Mouse (Mus musculus) forebrain, embryonic 12.5 days (tissue): Measurements from ENCODE around the gene Zfp799. TPM values are rescaled to one million over a fixed set of nuclear protein-coding genes. Genes with fewer than 3 reads are reported as not detected.
"Not testable (repeated sequence)": the region's sequence is repeated elsewhere in the genome, so short reads cannot be mapped to it uniquely, and the experiment has no call there.

Experiments used
- ATAC-seq: fragments of 200-750 bp; cut with Nextera tagmentation; 2 replicates; pipeline ENCODE4 v1.8.0; 2017; ENCODE audit warnings: moderate TSS enrichment; ENCODE audit not compliant: low FRiP score
- H3K27ac ChIP-seq: fragments of 300-500 bp; sonication (generic); 2 replicates; pipeline ENCODE4 v1.5.1; 2016; ENCODE audit warnings: mild to moderate bottlenecking
- H3K27me3 ChIP-seq: fragments of 300-500 bp; sonication (generic); 2 replicates; pipeline ENCODE4 v1.6.1; 2016; ENCODE audit warnings: mild to moderate bottlenecking
- H3K36me3 ChIP-seq: fragments of 300-500 bp; sonication (generic); replicated peaks from 2 replicates; pipeline ENCODE4 v1.6.1; 2016; ENCODE audit warnings: mild to moderate bottlenecking
- H3K4me1 ChIP-seq: fragments of 300-500 bp; sonication (generic); 2 replicates; pipeline ENCODE4 v1.6.1; 2016
- H3K4me2 ChIP-seq: fragments of 300-500 bp; sonication (generic); 2 replicates; pipeline ENCODE4 v1.6.1; 2016; ENCODE audit warnings: mild to moderate bottlenecking, moderate library complexity
- H3K4me3 ChIP-seq: fragments of 300-500 bp; sonication (generic); replicated peaks from 2 replicates; pipeline ENCODE4 v1.5.1; 2016; ENCODE audit warnings: mild to moderate bottlenecking
- H3K9ac ChIP-seq: fragments of 300-500 bp; sonication (generic); 2 replicates; pipeline ENCODE4 v1.6.1; 2016; ENCODE audit warnings: mild to moderate bottlenecking
- H3K9me3 ChIP-seq: fragments of 300-500 bp; sonication (generic); 2 replicates; pipeline ENCODE4 v1.6.1; 2016
- WGBS: fragments of 180-500 bp; shearing (Covaris S2); methylation state at CpG from one replicate; pipeline ENCODE4 v1.1.7; 2016; 5-methylcytosine and 5-hydroxymethylcytosine counted together
- polyA plus RNA-seq: library from polyadenylated mRNA; unstranded; fragments of >200 nt; fragmentation: Nextera tagmentation; extraction: Ambion mirVana; gene quantifications from 2 replicates; pipeline ENCODE4 v1.2.1, GENCODE M21; 2016

Zfp799 gene
- polyA plus RNA-seq: 17.9 and 18.3 TPM in 2 replicates

GRCm38 (mm10) chr17:32829540-32830417, at the start of gene Zfp799:
Gene Zfp799 (minus strand): TSS chr17:32830261.
- Histone ChIP-seq H3K27ac (peak within 1 kb of the TSS; percentile 75), H3K27me3 (no peaks in the 10 kb centered on the region), H3K4me3 (peak within 1 kb of the TSS; percentile 78), H3K36me3 (peaks cover 16% of the 10 kb centered on the region), H3K4me1 (peaks cover 12% of the 10 kb centered on the region), H3K4me2 (peak within 1 kb of the TSS; percentile 63), H3K9ac (peak within 1 kb of the TSS; percentile 91), H3K9me3 (no peaks in the 10 kb centered on the region)
- peak; percentile 99 for ATAC-seq
- WGBS: 3% methylated on average over 35 of the region's 35 CpGs

GRCm38 (mm10) chr17:32878773-32879172, 48.7 kb upstream of the Zfp799 start:
- WGBS: 94% methylated on average over 11 of the region's 11 CpGs
- Histone ChIP-seq H3K9ac (no peak overlapping the region), H3K27ac (no peak overlapping the region), H3K9me3 (no peaks in the 10 kb centered on the region), H3K27me3 (peaks cover 13% of the 10 kb centered on the region), H3K36me3 (peaks cover 38% of the 10 kb centered on the region), H3K4me2 (no peak overlapping the region), H3K4me1 (no peaks in the 10 kb centered on the region), H3K4me3 (no peak overlapping the region)
- ATAC-seq: no peak

GRCm38 (mm10) chr17:32877471-32878171, 47.6 kb upstream of the Zfp799 start:
- no peak overlapping the region for H3K4me2 ChIP-seq
- no peak for ATAC-seq
- H3K9me3 ChIP-seq: no peaks in the 10 kb centered on the region
- no peak overlapping the region for H3K27ac ChIP-seq
- H3K9ac ChIP-seq: no peak overlapping the region
- peaks cover 13% of the 10 kb centered on the region for H3K27me3 ChIP-seq
- H3K4me3 ChIP-seq: no peak overlapping the region
- WGBS: 19% methylated on average over 22 of the region's 22 CpGs
- peaks cover 26% of the 10 kb centered on the region for H3K36me3 ChIP-seq
- H3K4me1 ChIP-seq: no peaks in the 10 kb centered on the region

- no peak overlapping the region for H3K9ac ChIP-seq
- no peak for ATAC-seq
- H3K27me3 ChIP-seq: peaks cover 11% of the 10 kb centered on the region
- no peak overlapping the region for H3K4me2 ChIP-seq
- 0 out of 2 replicates have a peak, but pooled peaks cover 4% of the 10 kb centered on the region for H3K9me3 ChIP-seq
- no peaks in the 10 kb centered on the region for H3K36me3 ChIP-seq
- 71% methylated on average over 5 of the region's 5 CpGs for WGBS
- H3K27ac ChIP-seq: no peak overlapping the region
- H3K4me3 ChIP-seq: no peak overlapping the region
- H3K4me1 ChIP-seq: no peaks in the 10 kb centered on the region
These were observed 42.6 kb upstream of the Zfp799 start for GRCm38 (mm10) chr17:32872696-32873095.

- H3K27me3 ChIP-seq: peaks cover 6% of the 10 kb centered on the region; the same call in 1 of the 2 replicates
- WGBS: 80% methylated on average over 4 of the region's 4 CpGs
- H3K4me2 ChIP-seq: no peak overlapping the region
- no peak for ATAC-seq
- no peak overlapping the region for H3K9ac ChIP-seq
- H3K9me3 ChIP-seq: 0 out of 2 replicates have a peak, but pooled peaks cover 4% of the 10 kb centered on the region
- H3K36me3 ChIP-seq: no peaks in the 10 kb centered on the region
- no peaks in the 10 kb centered on the region for H3K4me1 ChIP-seq
- no peak overlapping the region for H3K27ac ChIP-seq
- no peak overlapping the region for H3K4me3 ChIP-seq
These were observed 42.0 kb upstream of the Zfp799 start for GRCm38 (mm10) chr17:32872091-32872490.

- no peak overlapping the region for H3K27ac ChIP-seq
- ATAC-seq: no peak
- WGBS: 95% methylated on average over 1 of the region's 1 CpGs
- no peak overlapping the region for H3K4me2 ChIP-seq
- no peak overlapping the region for H3K4me3 ChIP-seq
- H3K9me3 ChIP-seq: 0 out of 2 replicates have a peak, but pooled peaks cover 4% of the 10 kb centered on the region
- 0 out of 2 replicates have a peak, but pooled peaks cover 1% of the 10 kb centered on the region for H3K27me3 ChIP-seq
- no peaks in the 10 kb centered on the region for H3K4me1 ChIP-seq
- no peak overlapping the region for H3K9ac ChIP-seq
- no peaks in the 10 kb centered on the region for H3K36me3 ChIP-seq
These were observed 41.4 kb upstream of the Zfp799 start for GRCm38 (mm10) chr17:32871483-32871882.

GRCm38 (mm10) chr17:32867266-32867665, 37.2 kb upstream of the Zfp799 start:
- not testable (repeated sequence) for H3K27ac ChIP-seq, H3K4me3 ChIP-seq, ATAC-seq, H3K4me2 ChIP-seq, H3K27me3 ChIP-seq, H3K9me3 ChIP-seq, H3K4me1 ChIP-seq, H3K36me3 ChIP-seq, H3K9ac ChIP-seq
- WGBS: 72% methylated on average over 4 of the region's 7 CpGs

- not testable (repeated sequence) for H3K27me3 ChIP-seq, ATAC-seq
- 66% methylated on average over 3 of the region's 6 CpGs for WGBS
These were observed 26.7 kb upstream of the Zfp799 start for GRCm38 (mm10) chr17:32856713-32857112.

GRCm38 (mm10) chr17:32851581-32851980, 21.5 kb upstream of the Zfp799 start:
- Histone ChIP-seq H3K27me3 (no peaks in the 10 kb centered on the region), H3K4me1 (peaks cover 6% of the 10 kb centered on the region), H3K4me3 (no peak overlapping the region), H3K27ac (no peak overlapping the region), H3K9ac (no peak overlapping the region), H3K36me3 (no peaks in the 10 kb centered on the region), H3K9me3 (no peaks in the 10 kb centered on the region), H3K4me2 (no peak overlapping the region)
- 30% methylated on average over 7 of the region's 7 CpGs for WGBS
- ATAC-seq: no peak

More at GRCm38 (mm10) chr17:32856713-32857112, 26.7 kb upstream of the Zfp799 start:
- not testable (repeated sequence) for H3K36me3 ChIP-seq, H3K9me3 ChIP-seq, H3K27ac ChIP-seq, H3K9ac ChIP-seq, H3K4me2 ChIP-seq, H3K4me1 ChIP-seq, H3K4me3 ChIP-seq

GRCm38 (mm10) chr17:32841388-32841787, 11.3 kb upstream of the Zfp799 start:
- 73% methylated on average over 2 of the region's 2 CpGs for WGBS
- H3K27me3 ChIP-seq: no peaks in the 10 kb centered on the region
- no peaks in the 10 kb centered on the region for H3K36me3 ChIP-seq
- ATAC-seq: no peak
- no peak overlapping the region for H3K9ac ChIP-seq
- peaks cover 4% of the 10 kb centered on the region; the same call in 1 of the 2 replicates for H3K4me1 ChIP-seq
- no peak overlapping the region for H3K4me2 ChIP-seq
- no peak overlapping the region for H3K4me3 ChIP-seq
- H3K27ac ChIP-seq: no peak overlapping the region
- peaks cover 6% of the 10 kb centered on the region; the same call in 1 of the 2 replicates for H3K9me3 ChIP-seq

GRCm38 (mm10) chr17:32839083-32839802, 9.2 kb upstream of the Zfp799 start:
- peaks cover 4% of the 10 kb centered on the region; the same call in 1 of the 2 replicates for H3K4me1 ChIP-seq
- WGBS: 36% methylated on average over 15 of the region's 15 CpGs
- H3K9me3 ChIP-seq: peaks cover 6% of the 10 kb centered on the region; the same call in 1 of the 2 replicates
- no peak overlapping the region for H3K27ac ChIP-seq
- H3K4me3 ChIP-seq: no peak overlapping the region
- no peak overlapping the region for H3K9ac ChIP-seq
- H3K27me3 ChIP-seq: no peaks in the 10 kb centered on the region
- ATAC-seq: no peak
- H3K36me3 ChIP-seq: no peaks in the 10 kb centered on the region
- H3K4me2 ChIP-seq: no peak overlapping the region

GRCm38 (mm10) chr17:32830418-32830782, 339 bp upstream of the Zfp799 start:
- H3K36me3 ChIP-seq: peaks cover 11% of the 10 kb centered on the region
- H3K4me1 ChIP-seq: peaks cover 12% of the 10 kb centered on the region
- H3K4me3 ChIP-seq: peak overlapping the region; percentile 78
- no peak overlapping the region for H3K9ac ChIP-seq
- WGBS: 35% methylated on average over 3 of the region's 3 CpGs
- H3K27ac ChIP-seq: no peak overlapping the region
- no peak; the same call in 1 of the 2 replicates for ATAC-seq
- H3K4me2 ChIP-seq: peak overlapping the region; percentile 63
- H3K27me3 ChIP-seq: no peaks in the 10 kb centered on the region
- no peaks in the 10 kb centered on the region for H3K9me3 ChIP-seq
